Mouse (Mus musculus): Measurements from ENCODE around the gene Mbd6.

The Mbd6 gene

GRCm38 (mm10) chr10:127287936-127288293 lies 903 bp downstream of the Mbd6 start:
- DNase-seq (ENCODE audit: low spot score in 2 of 2), result no peak

- DNase-seq (ENCODE audit: low spot score in 2 of 2), result no peak
These were observed 1.4 kb downstream of the Mbd6 start for GRCm38 (mm10) chr10:127287271-127287935.

- DNase-seq (ENCODE audit: low spot score in 2 of 2), result no peak
These were observed 2.1 kb downstream of the Mbd6 start for GRCm38 (mm10) chr10:127286730-127287129.

GRCm38 (mm10) chr10:127286194-127286593 lies 2.6 kb downstream of the Mbd6 start:
- DNase-seq (ENCODE audit: low spot score in 2 of 2), result no peak

GRCm38 (mm10) chr10:127285644-127286043 lies 3.2 kb downstream of the Mbd6 start:
- DNase-seq (ENCODE audit: low spot score in 2 of 2), result no peak

GRCm38 (mm10) chr10:127284724-127285500 lies 3.9 kb downstream of the Mbd6 start:
- no peak for DNase-seq (ENCODE audit: low spot score in 2 of 2)

GRCm38 (mm10) chr10:127284105-127284622 lies 4.7 kb downstream of the Mbd6 start:
- no peak for DNase-seq (ENCODE audit: low spot score in 2 of 2)

GRCm38 (mm10) chr10:127282620-127283215 lies 6.1 kb downstream of the Mbd6 start:
- DNase-seq (ENCODE audit: low spot score in 2 of 2), result no peak

- DNase-seq (ENCODE audit: low spot score in 2 of 2), result no peak
These were observed 7.5 kb downstream of the Mbd6 start for GRCm38 (mm10) chr10:127281316-127281715.

- no peak for DNase-seq (ENCODE audit: low spot score in 2 of 2)
These were observed 9.1 kb downstream of the Mbd6 start for GRCm38 (mm10) chr10:127279730-127280129.

GRCm38 (mm10) chr10:127274261-127275022 lies 14.4 kb downstream of the Mbd6 start:
- DNase-seq (ENCODE audit: low spot score in 2 of 2), result no peak

GRCm38 (mm10) chr10:127272371-127272770 lies 16.4 kb downstream of the Mbd6 start:
- no peak for DNase-seq (ENCODE audit: low spot score in 2 of 2)

- DNase-seq (ENCODE audit: low spot score in 2 of 2), result no peak
These were observed 18.9 kb downstream of the Mbd6 start for GRCm38 (mm10) chr10:127269884-127270283.

GRCm38 (mm10) chr10:127269036-127269435 lies 19.8 kb downstream of the Mbd6 start:
- DNase-seq (ENCODE audit: low spot score in 2 of 2), result no peak

GRCm38 (mm10) chr10:127268401-127268800 lies 20.4 kb downstream of the Mbd6 start:
- no peak for DNase-seq (ENCODE audit: low spot score in 2 of 2)

- no peak for DNase-seq (ENCODE audit: low spot score in 2 of 2)
These were observed 21.5 kb downstream of the Mbd6 start for GRCm38 (mm10) chr10:127267318-127267717.

- peak; percentile 83 to 89 for DNase-seq (ENCODE audit: low spot score in 2 of 2)
These were observed 22.4 kb downstream of the Mbd6 start, which contains the start of gene Dctn2 for GRCm38 (mm10) chr10:127266112-127267091. Gene Dctn2 (plus strand): TSS chr10:127266368.

GRCm38 (mm10) chr10:127265727-127266111 lies 23.1 kb downstream of the Mbd6 start:
- no peak for DNase-seq (ENCODE audit: low spot score in 2 of 2)

GRCm38 (mm10) chr10:127264971-127265370 lies 23.8 kb downstream of the Mbd6 start:
- no peak for DNase-seq (ENCODE audit: low spot score in 2 of 2)

- DNase-seq (ENCODE audit: low spot score in 2 of 2), result no peak
These were observed 24.5 kb downstream of the Mbd6 start for GRCm38 (mm10) chr10:127264336-127264735.

GRCm38 (mm10) chr10:127263631-127264030 lies 25.2 kb downstream of the Mbd6 start:
- DNase-seq (ENCODE audit: low spot score in 2 of 2), result no peak
